Mouse (Mus musculus): ENCODE measurements around the gene Pole3. TPM values are rescaled to one million over a fixed set of nuclear protein-coding genes. Genes with fewer than 3 reads are reported as not detected.

The Pole3 gene
- total and polyA plus RNA-seq, 3 experiments = 36.3 to 73.9 (median 37.2) TPM

- ATAC-seq (ENCODE audit: extremely low read depth, insufficient number of reproducible peaks, low FRiP score, poor library complexity, severe bottlenecking) (peak; percentile 99), DNase-seq (ENCODE audit: low spot score) (peak; percentile 99)
- Histone ChIP-seq H3K36me3 (replicated peaks) (peaks cover 30% of the 10 kb centered on the region), H3K4me3 (ENCODE audit: low read depth, low read length) (peak overlapping the region; percentile 76), H3K4me1 (ENCODE audit: insufficient read depth, low read depth, low read length) (peaks cover 46% of the 10 kb centered on the region), H3K27me3 (ENCODE audit: insufficient read depth, low read length) (no peaks in the 10 kb centered on the region), H3K9me3 (replicated peaks) (no peaks in the 10 kb centered on the region)
- no peak for TF ChIP-seq CTCF (IDR thresholded peaks at IDR 0.05; ENCODE audit: low read depth, low read length)
- TF ChIP-seq POLR2AphosphoS5 (IDR thresholded peaks at IDR 0.05; ENCODE audit: insufficient replicate concordance, low read depth, low read length) = no peak
- no peak for TF ChIP-seq GATA2 (IDR thresholded peaks at IDR 0.05; ENCODE audit: borderline replicate concordance, low read depth, low read length)
- TF ChIP-seq GATA1 (IDR thresholded peaks at IDR 0.05; ENCODE audit: borderline replicate concordance, low read length) = no peak
- TF ChIP-seq TAL1 (conservative IDR thresholded peaks at IDR 0.05; ENCODE audit: low read depth, low read length) = no peak
Observed at GRCm38 (mm10) chr4:62501964-62502732, 22.7 kb downstream of the Pole3 start.

DNA sequence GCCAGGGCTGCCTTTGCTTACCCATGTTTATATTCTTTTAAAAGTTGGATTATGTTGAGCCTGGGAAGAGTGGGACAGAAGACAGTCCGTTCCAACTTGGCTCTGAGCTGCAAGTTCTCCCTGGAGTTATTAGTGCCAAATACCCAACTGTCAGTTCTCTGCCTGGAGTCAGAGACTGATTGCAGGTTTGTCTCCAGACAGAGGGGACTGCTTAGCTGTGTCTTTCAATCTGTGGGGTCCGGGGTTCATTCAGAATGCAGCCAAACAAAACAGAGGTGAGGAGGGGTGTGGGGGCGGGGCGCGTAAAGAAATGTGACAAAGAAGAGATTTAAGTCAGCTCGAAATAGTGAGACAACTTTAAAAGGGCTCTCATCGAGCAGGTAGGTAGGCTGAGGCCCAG lies 23.3 kb downstream of the Pole3 start:
- TF ChIP-seq TAL1 (conservative IDR thresholded peaks at IDR 0.05; ENCODE audit: low read depth, low read length) (no peak), GATA2 (IDR thresholded peaks at IDR 0.05; ENCODE audit: borderline replicate concordance, low read depth, low read length) (no peak), POLR2AphosphoS5 (IDR thresholded peaks at IDR 0.05; ENCODE audit: insufficient replicate concordance, low read depth, low read length) (no peak), CTCF (IDR thresholded peaks at IDR 0.05; ENCODE audit: low read depth, low read length) (no peak), GATA1 (IDR thresholded peaks at IDR 0.05; ENCODE audit: borderline replicate concordance, low read length) (no peak)
- Histone ChIP-seq H3K4me1 (ENCODE audit: insufficient read depth, low read depth, low read length) (peaks cover 46% of the 10 kb centered on the region), H3K9me3 (replicated peaks) (no peaks in the 10 kb centered on the region), H3K36me3 (replicated peaks) (peaks cover 25% of the 10 kb centered on the region), H3K4me3 (ENCODE audit: low read depth, low read length) (peak overlapping the region; percentile 76), H3K27me3 (ENCODE audit: insufficient read depth, low read length) (no peaks in the 10 kb centered on the region)
- DNase-seq (ENCODE audit: low spot score) (no peak), ATAC-seq (ENCODE audit: extremely low read depth, insufficient number of reproducible peaks, low FRiP score, poor library complexity, severe bottlenecking) (no peak)

GRCm38 (mm10) chr4:62500799-62501198 lies 24.1 kb downstream of the Pole3 start:
- no peak for TF ChIP-seq GATA1 (IDR thresholded peaks at IDR 0.05; ENCODE audit: borderline replicate concordance, low read length)
- TF ChIP-seq POLR2AphosphoS5 (IDR thresholded peaks at IDR 0.05; ENCODE audit: insufficient replicate concordance, low read depth, low read length) = no peak
- no peak for TF ChIP-seq CTCF (IDR thresholded peaks at IDR 0.05; ENCODE audit: low read depth, low read length)
- no peak for TF ChIP-seq GATA2 (IDR thresholded peaks at IDR 0.05; ENCODE audit: borderline replicate concordance, low read depth, low read length)
- TF ChIP-seq TAL1 (conservative IDR thresholded peaks at IDR 0.05; ENCODE audit: low read depth, low read length) = no peak
- Histone ChIP-seq H3K4me1 (ENCODE audit: insufficient read depth, low read depth, low read length) (peaks cover 47% of the 10 kb centered on the region), H3K27me3 (ENCODE audit: insufficient read depth, low read length) (peaks cover 5% of the 10 kb centered on the region; the same call in 1 of the 2 replicates), H3K9me3 (replicated peaks) (no peaks in the 10 kb centered on the region), H3K36me3 (replicated peaks) (peaks cover 28% of the 10 kb centered on the region), H3K4me3 (ENCODE audit: low read depth, low read length) (no peak overlapping the region)
- ATAC-seq (ENCODE audit: extremely low read depth, insufficient number of reproducible peaks, low FRiP score, poor library complexity, severe bottlenecking) = no peak
- DNase-seq (ENCODE audit: low spot score) = no peak

DNA sequence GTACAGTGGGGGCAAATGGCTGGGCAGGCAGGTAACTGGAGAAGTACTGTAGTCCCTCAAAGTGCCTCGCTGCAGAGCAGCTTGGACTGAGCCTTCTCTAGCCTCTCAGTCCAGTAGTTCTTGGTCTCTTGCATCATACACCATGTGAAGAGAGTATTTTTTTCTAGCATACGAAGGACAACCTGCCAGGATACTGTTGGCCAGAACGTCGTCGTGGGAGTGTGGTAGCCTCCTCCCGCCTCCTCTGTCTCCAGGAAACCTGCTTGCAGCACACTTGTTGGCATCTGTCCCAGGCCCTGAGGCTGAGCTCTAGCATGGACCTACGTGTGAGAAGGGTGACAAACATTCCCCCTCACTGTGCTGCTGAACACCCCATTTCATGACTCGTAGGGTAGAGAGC lies 28.1 kb downstream of the Pole3 start:
- H3K4me3 ChIP-seq (ENCODE audit: low read depth, low read length) = no peak overlapping the region
- no peaks in the 10 kb centered on the region for H3K9me3 ChIP-seq (replicated peaks)
- ATAC-seq (ENCODE audit: extremely low read depth, insufficient number of reproducible peaks, low FRiP score, poor library complexity, severe bottlenecking) = no peak
- H3K4me1 ChIP-seq (ENCODE audit: insufficient read depth, low read depth, low read length) = peaks cover 32% of the 10 kb centered on the region
- TF ChIP-seq GATA2 (IDR thresholded peaks at IDR 0.05; ENCODE audit: borderline replicate concordance, low read depth, low read length) = no peak
- TF ChIP-seq TAL1 (conservative IDR thresholded peaks at IDR 0.05; ENCODE audit: low read depth, low read length) = no peak
- TF ChIP-seq GATA1 (IDR thresholded peaks at IDR 0.05; ENCODE audit: borderline replicate concordance, low read length) = no peak
- no peak for TF ChIP-seq CTCF (IDR thresholded peaks at IDR 0.05; ENCODE audit: low read depth, low read length)
- no peak for TF ChIP-seq POLR2AphosphoS5 (IDR thresholded peaks at IDR 0.05; ENCODE audit: insufficient replicate concordance, low read depth, low read length)
- H3K36me3 ChIP-seq (replicated peaks) = peaks cover 28% of the 10 kb centered on the region
- H3K27me3 ChIP-seq (ENCODE audit: insufficient read depth, low read length) = peaks cover 18% of the 10 kb centered on the region; the same call in 1 of the 2 replicates
- DNase-seq (ENCODE audit: low spot score) = no peak

DNA sequence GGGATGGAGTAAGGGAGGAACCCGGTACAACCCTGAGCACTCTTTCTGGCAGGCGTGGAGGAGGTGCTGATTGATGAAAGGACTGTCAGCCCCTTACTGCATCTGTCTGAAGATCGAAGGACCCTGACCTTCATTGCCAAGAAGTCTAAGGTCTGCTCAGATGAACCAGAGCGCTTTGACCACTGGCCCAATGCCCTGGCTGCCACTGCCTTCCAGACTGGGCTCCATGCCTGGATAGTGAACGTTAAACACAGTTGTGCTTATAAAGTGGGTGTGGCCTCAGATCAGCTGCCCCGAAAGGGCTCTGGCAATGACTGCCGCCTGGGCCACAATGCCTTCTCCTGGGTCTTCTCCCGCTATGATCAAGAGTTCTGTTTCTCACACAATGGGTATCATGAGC lies 28.9 kb downstream of the Pole3 start:
- Histone ChIP-seq H3K4me3 (ENCODE audit: low read depth, low read length) (no peak overlapping the region), H3K27me3 (ENCODE audit: insufficient read depth, low read length) (peaks cover 18% of the 10 kb centered on the region; the same call in 1 of the 2 replicates), H3K36me3 (replicated peaks) (peaks cover 28% of the 10 kb centered on the region), H3K4me1 (ENCODE audit: insufficient read depth, low read depth, low read length) (peaks cover 25% of the 10 kb centered on the region), H3K9me3 (replicated peaks) (no peaks in the 10 kb centered on the region)
- no peak for ATAC-seq (ENCODE audit: extremely low read depth, insufficient number of reproducible peaks, low FRiP score, poor library complexity, severe bottlenecking)
- TF ChIP-seq GATA2 (IDR thresholded peaks at IDR 0.05; ENCODE audit: borderline replicate concordance, low read depth, low read length) (no peak), CTCF (IDR thresholded peaks at IDR 0.05; ENCODE audit: low read depth, low read length) (no peak), TAL1 (conservative IDR thresholded peaks at IDR 0.05; ENCODE audit: low read depth, low read length) (no peak), GATA1 (IDR thresholded peaks at IDR 0.05; ENCODE audit: borderline replicate concordance, low read length) (no peak), POLR2AphosphoS5 (IDR thresholded peaks at IDR 0.05; ENCODE audit: insufficient replicate concordance, low read depth, low read length) (no peak)
- no peak for DNase-seq (ENCODE audit: low spot score)

- Histone ChIP-seq H3K4me3 (ENCODE audit: low read depth, low read length) (no peak overlapping the region), H3K4me1 (ENCODE audit: insufficient read depth, low read depth, low read length) (peaks cover 19% of the 10 kb centered on the region), H3K27me3 (ENCODE audit: insufficient read depth, low read length) (peaks cover 18% of the 10 kb centered on the region; the same call in 1 of the 2 replicates), H3K36me3 (replicated peaks) (peaks cover 19% of the 10 kb centered on the region), H3K9me3 (replicated peaks) (no peaks in the 10 kb centered on the region)
- ATAC-seq (ENCODE audit: extremely low read depth, insufficient number of reproducible peaks, low FRiP score, poor library complexity, severe bottlenecking) (peak; percentile 29; the same call in 1 of the 2 replicates), DNase-seq (ENCODE audit: low spot score) (no peak)
- TF ChIP-seq POLR2AphosphoS5 (IDR thresholded peaks at IDR 0.05; ENCODE audit: insufficient replicate concordance, low read depth, low read length) (no peak), CTCF (IDR thresholded peaks at IDR 0.05; ENCODE audit: low read depth, low read length) (no peak), TAL1 (conservative IDR thresholded peaks at IDR 0.05; ENCODE audit: low read depth, low read length) (no peak), GATA2 (IDR thresholded peaks at IDR 0.05; ENCODE audit: borderline replicate concordance, low read depth, low read length) (no peak), GATA1 (IDR thresholded peaks at IDR 0.05; ENCODE audit: borderline replicate concordance, low read length) (no peak)
Observed at GRCm38 (mm10) chr4:62494230-62494629, 30.6 kb downstream of the Pole3 start.
